Mouse (Mus musculus) brain, embryonic 14.5 days (tissue): ENCODE measurements around the gene Smndc1. TPM values are rescaled to one million over a fixed set of nuclear protein-coding genes. Genes with fewer than 3 reads are reported as not detected.

Experiments used
- DNase-seq: peaks from one replicate; pipeline ENCODE4 v3.0.0-alpha.2; 2011; ENCODE audit warnings: low read depth
- CTCF ChIP-seq: fragments of 200-500 bp; IDR thresholded peaks from 2 replicates; pipeline ENCODE4 v1.5.1; 2012; ENCODE audit warnings: inconsistent platforms, mild to moderate bottlenecking, moderate library complexity, borderline replicate concordance; ENCODE audit not compliant: insufficient read depth, insufficient read length; ENCODE audit errors: extremely low read depth
- POLR2A ChIP-seq: fragments of 200-500 bp; IDR thresholded peaks from 2 replicates; pipeline ENCODE4 v1.6.1; 2012; ENCODE audit warnings: mild to moderate bottlenecking, inconsistent platforms, borderline replicate concordance; ENCODE audit not compliant: poor library complexity, insufficient read depth, insufficient read length, severe bottlenecking; ENCODE audit errors: extremely low read depth
- polyA plus RNA-seq: library from polyadenylated mRNA; depleted of rRNA; stranded (reverse); fragments of >200 nt; gene quantifications from 2 replicates; pipeline ENCODE4 v1.2.3, GENCODE M21; 2012; rRNA removed

Gene Smndc1
- 21.6 and 27.3 TPM in 2 replicates for polyA plus RNA-seq

- peak; percentile 100 for DNase-seq
- no peak for TF ChIP-seq CTCF
- peak; percentile 84; the same call in 1 of the 2 replicates for TF ChIP-seq POLR2A
Observed at GRCm38 (mm10) chr19:53390495-53391007, at the start of gene Smndc1. Gene Smndc1 (minus strand): TSS chr19:53390578.

- TF ChIP-seq POLR2A (no peak), CTCF (no peak)
- DNase-seq = no peak
Observed at GRCm38 (mm10) chr19:53439340-53439739, 49.0 kb upstream of the Smndc1 start.

GRCm38 (mm10) chr19:53437991-53438390 is 47.6 kb upstream of the Smndc1 start:
- TF ChIP-seq CTCF (no peak), POLR2A (no peak)
- DNase-seq = no peak

GRCm38 (mm10) chr19:53437311-53437958 is 47.1 kb upstream of the Smndc1 start:
- DNase-seq = no peak
- TF ChIP-seq POLR2A (no peak), CTCF (no peak)

GRCm38 (mm10) chr19:53433949-53434689 is 43.7 kb upstream of the Smndc1 start:
- TF ChIP-seq POLR2A (no peak), CTCF (no peak)
- no peak for DNase-seq

GRCm38 (mm10) chr19:53431003-53431402 is 40.6 kb upstream of the Smndc1 start:
- no peak for DNase-seq
- TF ChIP-seq CTCF = no peak
- TF ChIP-seq POLR2A = no peak

GRCm38 (mm10) chr19:53430356-53430755 is 40.0 kb upstream of the Smndc1 start:
- TF ChIP-seq POLR2A (no peak), CTCF (no peak)
- DNase-seq = peak; percentile 93

- TF ChIP-seq CTCF = no peak
- TF ChIP-seq POLR2A = no peak
- peak; percentile 62 for DNase-seq
Observed at GRCm38 (mm10) chr19:53427817-53428216, 37.4 kb upstream of the Smndc1 start.

- DNase-seq = peak; percentile 44
- no peak for TF ChIP-seq POLR2A
- TF ChIP-seq CTCF = no peak
Observed at GRCm38 (mm10) chr19:53427346-53427745, 37.0 kb upstream of the Smndc1 start.

GRCm38 (mm10) chr19:53425824-53426223 is 35.4 kb upstream of the Smndc1 start:
- no peak for TF ChIP-seq CTCF
- no peak for TF ChIP-seq POLR2A

GRCm38 (mm10) chr19:53424629-53425028 is 34.3 kb upstream of the Smndc1 start:
- no peak for DNase-seq
- TF ChIP-seq POLR2A (no peak), CTCF (no peak)

More at GRCm38 (mm10) chr19:53425824-53426223, 35.4 kb upstream of the Smndc1 start:
- DNase-seq = no peak

GRCm38 (mm10) chr19:53423816-53424465 is 33.6 kb upstream of the Smndc1 start:
- no peak for TF ChIP-seq POLR2A

More at GRCm38 (mm10) chr19:53423816-53424465, 33.6 kb upstream of the Smndc1 start:
- no peak for DNase-seq
